Mouse (Mus musculus) embryonic facial prominence, embryonic 13.5 days (tissue): ENCODE data around the gene Cd302. TPM values are rescaled to one million over a fixed set of nuclear protein-coding genes. Genes with fewer than 3 reads are reported as not detected.

ENCODE experiments used
- ATAC-seq: fragments of 200-750 bp; cut with Nextera tagmentation; 2 replicates; pipeline ENCODE4 v1.8.0; 2017; ENCODE audit warnings: low read depth; ENCODE audit not compliant: insufficient number of reproducible peaks, insufficient read depth, low FRiP score, low TSS enrichment
- H3K27ac ChIP-seq: fragments of 300-500 bp; sonication (generic); 2 replicates; pipeline ENCODE4 v1.5.1; 2015; ENCODE audit warnings: moderate library complexity, mild to moderate bottlenecking, inconsistent platforms
- H3K27me3 ChIP-seq: fragments of 300-500 bp; sonication (generic); 2 replicates; pipeline ENCODE4 v1.6.1; 2015; ENCODE audit warnings: mild to moderate bottlenecking, inconsistent platforms
- H3K36me3 ChIP-seq: fragments of 300-500 bp; sonication (generic); 2 replicates; pipeline ENCODE4 v1.6.1; 2015; ENCODE audit warnings: mild to moderate bottlenecking, inconsistent platforms
- H3K4me1 ChIP-seq: fragments of 300-500 bp; sonication (generic); 2 replicates; pipeline ENCODE4 v1.6.1; 2015; ENCODE audit warnings: inconsistent platforms
- H3K4me2 ChIP-seq: fragments of 300-500 bp; sonication (generic); 2 replicates; pipeline ENCODE4 v1.6.1; 2015; ENCODE audit warnings: moderate library complexity, mild to moderate bottlenecking, inconsistent platforms
- H3K4me3 ChIP-seq: fragments of 300-500 bp; sonication (generic); 2 replicates; pipeline ENCODE4 v1.5.1; 2015; ENCODE audit warnings: mild to moderate bottlenecking, inconsistent platforms
- H3K9ac ChIP-seq: fragments of 300-500 bp; sonication (generic); 2 replicates; pipeline ENCODE4 v1.6.1; 2015; ENCODE audit warnings: mild to moderate bottlenecking, inconsistent platforms
- H3K9me3 ChIP-seq: fragments of 300-500 bp; sonication (generic); 2 replicates; pipeline ENCODE4 v1.6.1; 2016; ENCODE audit warnings: inconsistent platforms
- WGBS: fragments of 180-500 bp; shearing (Covaris S2); methylation state at CpG from one replicate; pipeline ENCODE4 v1.1.7; 2015; ENCODE audit warnings: mixed read lengths; 5-methylcytosine and 5-hydroxymethylcytosine counted together
- polyA plus RNA-seq: library from polyadenylated mRNA; unstranded; fragments of >200 nt; fragmentation: Nextera tagmentation; extraction: Ambion mirVana; gene quantifications from 2 replicates; pipeline ENCODE4 v1.2.1, GENCODE M21; 2015

Cd302 gene
- polyA plus RNA-seq, 1 experiment from 2014 or later, result 55.0 TPM

DNA sequence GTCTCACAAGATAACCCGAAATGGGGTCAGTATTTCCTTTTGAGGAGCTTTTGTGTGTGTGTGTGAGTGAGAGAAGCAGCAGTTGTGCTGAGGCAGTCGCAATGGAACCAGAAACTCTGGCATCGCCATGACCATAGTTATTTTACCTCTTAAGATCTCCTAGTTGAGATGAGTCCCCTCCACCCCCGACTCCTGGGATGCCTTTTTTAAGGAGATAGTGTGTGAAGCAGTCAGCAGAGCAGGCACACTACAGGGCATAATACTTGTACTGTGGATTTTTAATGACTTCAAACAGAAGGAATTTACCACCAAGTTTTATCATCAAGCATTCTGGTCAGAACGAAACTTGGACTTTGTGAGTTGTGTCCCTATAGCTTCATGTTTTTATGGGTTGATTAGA is 73.5 kb downstream of the Cd302 start:
- Histone ChIP-seq H3K27me3 (no peaks in the 10 kb centered on the region), H3K9ac (peak overlapping the region; percentile 96), H3K36me3 (peaks cover 14% of the 10 kb centered on the region), H3K4me1 (peaks cover 39% of the 10 kb centered on the region), H3K9me3 (no peaks in the 10 kb centered on the region), H3K4me3 (peak overlapping the region; percentile 83), H3K27ac (peak overlapping the region; percentile 91; the same call in 1 of the 2 replicates), H3K4me2 (peak overlapping the region; percentile 79)
- WGBS, result 25% methylated on average over 5 of the region's 5 CpGs
- ATAC-seq, result no peak

DNA sequence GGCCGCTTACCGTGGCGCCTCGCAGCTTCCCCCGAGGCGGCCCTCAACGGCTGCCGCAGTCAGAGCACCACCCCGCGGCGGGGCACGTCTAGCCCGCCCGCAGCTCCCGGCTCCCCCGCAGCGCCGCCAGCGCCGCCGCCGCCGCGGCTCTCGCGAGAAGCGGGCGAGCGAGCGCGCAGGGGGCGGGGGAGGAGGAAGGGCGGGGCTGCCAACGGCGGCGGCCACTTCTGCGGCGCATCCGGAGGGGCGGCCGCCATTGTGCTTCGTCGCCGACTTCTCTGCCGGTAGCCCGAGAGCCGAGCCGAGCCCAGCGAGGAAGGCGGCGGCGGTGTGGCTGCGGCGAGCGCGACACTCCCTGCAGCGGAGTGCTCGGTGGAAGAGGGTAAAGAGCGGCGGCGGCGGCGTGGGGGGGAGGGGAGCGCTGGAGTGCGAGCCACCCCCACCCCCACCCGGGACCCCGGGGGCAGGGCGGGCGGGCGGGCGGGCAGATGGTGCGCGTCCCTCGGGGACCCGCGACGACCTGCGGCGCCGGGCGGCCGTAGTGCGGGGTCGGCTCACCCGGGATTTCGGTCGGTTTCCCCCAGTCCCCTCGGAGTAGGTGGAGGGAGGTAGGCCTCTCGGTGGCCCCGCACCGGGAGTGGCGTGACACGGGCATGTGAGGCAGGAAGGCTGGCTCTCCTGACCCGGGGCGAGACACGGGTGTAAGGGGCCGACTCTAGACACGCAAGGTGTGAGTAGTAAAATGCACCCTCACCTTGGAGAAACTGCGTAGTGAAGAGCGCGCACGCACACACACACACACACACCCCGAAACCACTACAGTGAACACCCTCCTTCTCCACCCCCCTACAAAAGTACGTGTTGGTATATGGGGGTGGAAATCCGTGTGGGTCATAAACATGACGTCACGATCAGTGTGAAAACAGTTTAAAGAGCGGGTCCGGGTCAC is 74.3 kb downstream of the Cd302 start, which contains the start of the genes Baz2b and March7:
Baz2b (minus strand) TSS at position 137 of the 949 bp plus-strand sequence.
March7 (plus strand) TSS at position 185 of the 949 bp plus-strand sequence.
- WGBS, result under 1% methylated on average over 64 of the region's 109 CpGs

DNA sequence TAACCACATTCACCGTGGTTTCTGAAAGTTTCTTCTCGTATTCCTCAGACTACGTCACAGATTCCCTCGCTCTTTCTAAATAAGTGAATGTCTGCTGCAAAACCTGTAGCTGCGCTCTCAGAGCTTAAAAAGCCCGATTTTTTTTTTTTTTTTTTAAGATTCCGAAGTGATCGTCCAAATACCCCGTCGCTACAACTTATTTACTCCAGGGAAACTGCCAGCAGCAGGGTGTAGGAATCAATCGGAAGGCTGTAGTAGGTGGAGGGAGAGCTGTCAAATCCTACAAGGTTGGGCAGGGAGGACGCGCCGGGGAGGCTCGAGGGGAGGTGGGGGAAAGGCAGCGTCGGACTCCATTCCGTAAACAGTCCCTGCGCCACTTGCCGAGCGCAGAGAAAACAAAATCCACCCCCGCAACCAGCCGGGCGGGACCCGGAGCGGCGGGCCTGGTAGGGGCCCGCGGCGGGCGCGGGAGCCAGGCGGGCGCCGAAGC is 75.1 kb downstream of the Cd302 start:
- Histone ChIP-seq H3K27ac (peak overlapping the region; percentile 91), H3K27me3 (no peaks in the 10 kb centered on the region), H3K36me3 (peaks cover 26% of the 10 kb centered on the region), H3K4me1 (peaks cover 36% of the 10 kb centered on the region), H3K9me3 (no peaks in the 10 kb centered on the region), H3K4me2 (peak overlapping the region; percentile 65), H3K4me3 (peak overlapping the region; percentile 83), H3K9ac (peak overlapping the region; percentile 96)
- ATAC-seq, result peak; percentile 44
- under 1% methylated on average over 27 of the region's 35 CpGs for WGBS

More for the DNA sequence above, 74.3 kb downstream of the Cd302 start, which contains the start of the genes Baz2b and March7:
- peak; percentile 89 for ATAC-seq
- Histone ChIP-seq H3K4me1 (peaks cover 33% of the 10 kb centered on the region), H3K27ac (peak within 1 kb of the TSS; percentile 91), H3K4me2 (peak within 1 kb of the TSS; percentile 79), H3K36me3 (peaks cover 22% of the 10 kb centered on the region), H3K9me3 (no peaks in the 10 kb centered on the region), H3K4me3 (peak within 1 kb of the TSS; percentile 83), H3K27me3 (no peaks in the 10 kb centered on the region), H3K9ac (peak within 1 kb of the TSS; percentile 96)

DNA sequence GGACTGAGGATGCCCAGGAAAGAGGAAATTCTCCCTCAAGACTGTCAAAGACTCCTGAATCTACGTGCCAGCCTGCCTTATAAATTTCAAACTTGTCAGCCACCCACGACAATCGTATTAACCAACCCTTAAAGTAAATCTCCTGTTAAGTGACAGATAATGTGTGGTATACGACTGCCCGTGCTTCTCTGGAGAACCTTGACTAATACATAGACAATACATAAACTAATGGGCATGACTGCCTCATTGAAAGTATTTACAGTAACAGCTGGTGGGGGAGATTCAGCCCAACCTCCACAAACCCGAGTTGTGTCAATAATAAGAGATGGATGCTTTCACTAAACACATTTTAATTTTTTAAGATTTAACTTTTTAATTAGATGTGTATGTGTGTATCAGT is 78.5 kb downstream of the Cd302 start:
- Histone ChIP-seq H3K9me3 (no peaks in the 10 kb centered on the region), H3K4me1 (peaks cover 17% of the 10 kb centered on the region), H3K27ac (no peak overlapping the region), H3K4me3 (no peak overlapping the region), H3K36me3 (peaks cover 20% of the 10 kb centered on the region), H3K27me3 (no peaks in the 10 kb centered on the region), H3K4me2 (no peak overlapping the region), H3K9ac (no peak overlapping the region)
- ATAC-seq, result no peak
- WGBS, result 68% methylated on average over 6 of the region's 6 CpGs

DNA sequence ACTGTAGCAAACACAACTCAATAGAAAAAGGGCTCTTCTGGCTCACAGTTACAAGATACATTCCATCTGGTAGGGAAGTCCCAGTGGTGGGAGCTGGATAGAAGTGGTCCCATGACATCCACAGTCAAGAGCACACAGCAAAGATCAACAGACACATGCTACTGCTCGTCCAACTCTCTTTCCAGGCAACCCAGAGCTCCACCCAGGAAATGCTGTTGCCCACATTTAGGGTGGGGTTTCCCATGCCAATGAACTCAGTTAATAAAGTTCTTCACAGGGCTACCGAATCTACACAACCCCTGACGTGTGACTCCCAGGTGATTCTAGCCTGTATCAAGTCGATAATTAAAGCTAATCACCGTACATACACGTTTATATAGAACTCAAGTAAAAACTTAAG is 80.1 kb downstream of the Cd302 start:
- H3K4me3 ChIP-seq, result no peak overlapping the region
- no peak overlapping the region for H3K27ac ChIP-seq
- no peaks in the 10 kb centered on the region for H3K27me3 ChIP-seq
- no peak overlapping the region for H3K4me2 ChIP-seq
- H3K9me3 ChIP-seq, result no peaks in the 10 kb centered on the region
- peaks cover 20% of the 10 kb centered on the region for H3K36me3 ChIP-seq
- WGBS, result 82% methylated on average over 6 of the region's 6 CpGs
- no peak for ATAC-seq
- peaks cover 17% of the 10 kb centered on the region for H3K4me1 ChIP-seq
- H3K9ac ChIP-seq, result no peak overlapping the region

DNA sequence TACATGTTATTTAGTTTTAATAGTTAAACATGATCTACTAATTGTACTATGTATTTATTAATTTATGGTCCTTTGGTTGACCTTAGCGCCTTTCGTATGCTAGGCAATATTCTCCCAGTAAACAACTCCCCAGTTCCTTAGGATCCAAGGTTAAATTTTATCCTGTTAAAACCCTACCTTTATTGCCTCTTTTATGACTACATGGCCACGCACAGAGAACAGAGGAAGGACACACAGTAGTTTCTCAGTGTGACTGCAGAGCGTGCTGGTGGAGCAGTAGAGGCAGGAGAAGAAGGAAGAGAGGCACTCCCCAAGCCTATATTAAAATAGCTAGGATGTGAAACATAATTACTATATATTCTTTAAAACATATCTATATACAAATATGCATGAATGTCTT is 80.6 kb downstream of the Cd302 start:
- H3K27ac ChIP-seq, result no peak overlapping the region
- no peak overlapping the region for H3K4me2 ChIP-seq
- 94% methylated on average over 4 of the region's 4 CpGs for WGBS
- H3K36me3 ChIP-seq, result peaks cover 20% of the 10 kb centered on the region
- no peaks in the 10 kb centered on the region for H3K9me3 ChIP-seq
- peaks cover 17% of the 10 kb centered on the region for H3K4me1 ChIP-seq
- ATAC-seq, result no peak
- H3K27me3 ChIP-seq, result no peaks in the 10 kb centered on the region
- no peak overlapping the region for H3K9ac ChIP-seq
- H3K4me3 ChIP-seq, result no peak overlapping the region

DNA sequence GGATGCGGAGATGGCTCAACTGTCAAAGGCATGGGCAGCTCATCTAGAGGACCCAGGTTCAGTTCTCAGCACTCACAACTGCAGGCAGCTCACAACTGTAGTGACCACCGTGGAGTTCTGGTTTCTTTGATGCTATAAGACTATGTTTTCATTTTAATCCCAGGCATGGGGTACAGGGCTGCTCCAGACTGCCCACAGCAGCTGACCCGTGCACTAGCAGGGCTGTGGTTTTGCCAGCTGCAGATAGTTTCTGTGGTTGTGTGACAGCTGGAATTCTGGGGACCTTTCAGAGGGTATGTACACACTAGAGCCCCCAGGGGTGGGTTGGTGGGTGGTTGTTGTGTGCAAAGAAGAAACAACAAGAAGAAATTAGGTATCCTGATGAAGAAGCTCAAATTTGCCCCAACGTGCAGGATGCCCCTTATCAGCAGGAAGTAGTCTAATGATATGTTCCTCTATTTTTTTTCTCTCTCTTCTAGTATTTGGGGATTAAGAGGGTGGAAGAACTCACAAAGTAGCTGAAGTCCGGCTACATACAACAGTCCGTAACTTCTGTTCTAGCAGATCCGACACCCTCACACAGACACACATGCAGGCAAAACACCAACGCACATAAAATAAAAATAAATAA is 81.3 kb downstream of the Cd302 start:
- Histone ChIP-seq H3K9me3 (no peaks in the 10 kb centered on the region), H3K4me3 (no peak overlapping the region), H3K27me3 (no peaks in the 10 kb centered on the region), H3K4me1 (peaks cover 12% of the 10 kb centered on the region), H3K9ac (no peak overlapping the region), H3K36me3 (peaks cover 20% of the 10 kb centered on the region), H3K27ac (no peak overlapping the region), H3K4me2 (no peak overlapping the region)
- 83% methylated on average over 8 of the region's 8 CpGs for WGBS
- ATAC-seq, result no peak

Other genes starting within 250 kb of the Cd302 start
- 70.2 and 76.1 TPM in 2 replicates for gene Baz2b, start 74.6 kb downstream of the Cd302 start, polyA plus RNA-seq
- 93.8 and 99.3 TPM in 2 replicates for gene March7, start 74.6 kb downstream of the Cd302 start, polyA plus RNA-seq
- gene Ly75, start 98.8 kb upstream of the Cd302 start, polyA plus RNA-seq, result 3.0 and 3.1 TPM in 2 replicates